Mouse (Mus musculus): ENCODE results near the gene Esam.
A peak's percentile ranks its signal among the peaks of the same experiment; 100 is the strongest.

Esam gene

DNA sequence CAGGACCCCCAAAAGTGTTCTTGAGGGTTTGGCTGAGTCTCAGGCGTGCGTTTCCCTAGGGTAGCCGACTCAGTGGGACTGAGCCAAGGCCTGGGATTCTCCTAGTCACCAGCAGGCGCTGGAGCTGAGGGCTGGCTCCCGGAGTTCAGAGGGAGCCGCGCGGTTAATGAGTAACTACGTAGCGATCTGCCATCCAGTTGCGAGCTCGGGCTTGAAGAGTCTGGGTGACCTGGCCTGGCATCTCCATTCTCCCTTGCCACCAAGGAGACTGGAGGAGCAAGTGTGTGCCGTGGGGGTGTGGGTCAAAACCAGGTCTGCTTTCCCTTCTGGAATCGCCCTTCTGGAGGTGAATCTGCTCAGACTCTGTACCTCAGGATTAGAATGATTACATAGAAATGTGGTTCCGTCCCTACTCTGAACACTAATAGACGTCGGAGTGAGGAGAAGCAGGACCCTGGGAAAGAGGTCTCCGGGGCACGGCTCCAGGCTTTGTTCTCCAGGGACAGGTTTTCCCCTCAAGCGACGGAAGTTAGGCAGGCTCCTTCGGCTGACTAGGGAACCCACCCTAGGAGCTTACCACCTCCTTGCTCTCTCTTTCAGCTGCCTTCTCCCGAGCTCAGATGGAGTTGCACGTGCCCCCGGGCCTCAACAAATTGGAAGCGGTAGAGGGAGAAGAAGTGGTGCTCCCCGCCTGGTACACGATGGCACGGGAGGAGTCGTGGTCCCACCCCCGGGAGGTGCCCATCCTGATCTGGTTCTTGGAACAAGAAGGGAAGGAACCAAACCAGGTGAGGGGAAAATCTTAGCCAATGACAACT is 3.2 kb downstream of the Esam start:
- DNase-seq (ENCODE audit: low read depth) = no peak

DNA sequence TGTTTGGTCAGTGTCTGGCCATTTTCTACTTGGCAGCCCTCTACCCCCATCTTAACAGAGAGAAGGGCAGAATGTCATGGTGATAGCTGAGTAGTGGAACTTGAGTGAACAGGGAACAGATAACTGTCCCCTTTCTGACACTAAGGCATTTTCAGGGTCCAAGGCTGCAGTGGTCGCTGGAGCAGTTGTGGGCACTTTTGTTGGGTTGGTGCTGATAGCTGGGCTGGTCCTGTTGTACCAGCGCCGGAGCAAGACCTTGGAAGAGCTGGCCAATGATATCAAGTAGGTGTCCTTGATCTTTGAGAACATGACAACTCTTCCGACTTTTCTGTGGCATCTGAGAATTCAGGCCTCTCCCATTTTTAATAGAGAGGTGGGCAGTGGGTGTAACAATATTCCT is 9.0 kb downstream of the Esam start:
- no peak for DNase-seq (ENCODE audit: low read depth)

- DNase-seq (ENCODE audit: low read depth) = no peak
Measured at GRCm38 (mm10) chr9:37537658-37538250, 9.9 kb downstream of the Esam start.

DNA sequence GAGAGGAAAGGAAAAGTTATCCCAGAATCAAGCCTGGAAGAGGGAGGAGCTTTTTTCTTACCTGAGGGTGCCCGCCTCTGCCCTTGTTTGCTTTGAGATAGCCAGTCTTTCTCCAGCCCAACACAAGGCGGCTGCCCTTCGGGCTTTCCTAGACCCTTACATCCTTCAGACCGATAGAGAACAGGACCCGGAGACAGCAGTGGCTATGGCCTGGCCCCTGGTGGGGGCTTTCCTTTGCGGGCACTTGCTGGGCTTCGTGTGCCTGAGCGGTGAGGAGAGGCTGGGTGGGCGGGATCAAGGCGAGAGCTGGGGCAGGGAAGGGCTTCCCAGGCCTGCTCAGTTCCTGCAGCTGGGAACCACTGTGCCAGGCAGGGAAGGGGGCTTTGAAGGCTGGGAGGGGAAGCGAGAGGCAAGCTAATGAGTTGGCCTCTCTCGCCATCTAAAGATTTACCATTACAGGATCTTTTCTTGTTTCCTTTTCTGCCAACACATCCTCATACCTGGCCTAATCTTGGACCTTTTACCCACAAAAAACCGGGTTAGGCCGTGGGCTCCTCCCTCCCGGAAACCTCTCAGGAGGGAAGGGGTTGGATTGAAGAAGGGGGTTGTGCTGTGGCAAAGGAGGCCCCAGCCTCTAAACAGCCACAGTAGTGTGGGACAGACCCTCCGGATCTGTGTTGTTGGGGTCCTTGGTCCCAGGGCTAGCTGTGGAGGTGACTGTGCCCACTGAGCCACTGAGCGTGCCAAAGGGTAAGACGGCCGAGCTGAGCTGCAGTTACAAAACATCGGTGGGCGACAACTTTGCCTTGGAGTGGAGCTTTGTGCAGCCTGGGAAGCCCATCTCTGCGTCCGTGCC is 11.5 kb downstream of the Esam start, which contains the start of gene Vsig2:
Gene Vsig2, plus strand, starts transcription at position 86 of the 856 bp plus-strand sequence.
- DNase-seq (ENCODE audit: low read depth) = no peak

DNA sequence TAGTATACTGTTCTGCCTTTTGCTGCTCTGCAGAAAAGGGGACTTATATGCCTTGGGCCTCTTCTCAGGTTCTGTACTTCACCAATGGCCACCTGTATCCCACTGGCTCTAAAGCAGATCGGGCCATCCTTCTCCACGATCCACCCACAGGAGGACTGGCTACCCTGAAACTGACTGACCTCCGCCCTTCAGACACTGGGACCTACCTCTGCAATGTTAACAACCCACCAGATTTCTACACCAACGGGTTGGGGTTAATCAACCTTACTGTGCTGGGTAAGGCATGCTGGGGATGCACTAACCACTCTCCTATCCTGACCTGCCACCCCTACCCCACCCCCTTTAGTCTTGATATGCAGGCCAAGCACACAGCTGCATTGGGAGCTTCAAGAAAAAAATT is 12.3 kb downstream of the Esam start:
- DNase-seq (ENCODE audit: low read depth) = no peak

DNA sequence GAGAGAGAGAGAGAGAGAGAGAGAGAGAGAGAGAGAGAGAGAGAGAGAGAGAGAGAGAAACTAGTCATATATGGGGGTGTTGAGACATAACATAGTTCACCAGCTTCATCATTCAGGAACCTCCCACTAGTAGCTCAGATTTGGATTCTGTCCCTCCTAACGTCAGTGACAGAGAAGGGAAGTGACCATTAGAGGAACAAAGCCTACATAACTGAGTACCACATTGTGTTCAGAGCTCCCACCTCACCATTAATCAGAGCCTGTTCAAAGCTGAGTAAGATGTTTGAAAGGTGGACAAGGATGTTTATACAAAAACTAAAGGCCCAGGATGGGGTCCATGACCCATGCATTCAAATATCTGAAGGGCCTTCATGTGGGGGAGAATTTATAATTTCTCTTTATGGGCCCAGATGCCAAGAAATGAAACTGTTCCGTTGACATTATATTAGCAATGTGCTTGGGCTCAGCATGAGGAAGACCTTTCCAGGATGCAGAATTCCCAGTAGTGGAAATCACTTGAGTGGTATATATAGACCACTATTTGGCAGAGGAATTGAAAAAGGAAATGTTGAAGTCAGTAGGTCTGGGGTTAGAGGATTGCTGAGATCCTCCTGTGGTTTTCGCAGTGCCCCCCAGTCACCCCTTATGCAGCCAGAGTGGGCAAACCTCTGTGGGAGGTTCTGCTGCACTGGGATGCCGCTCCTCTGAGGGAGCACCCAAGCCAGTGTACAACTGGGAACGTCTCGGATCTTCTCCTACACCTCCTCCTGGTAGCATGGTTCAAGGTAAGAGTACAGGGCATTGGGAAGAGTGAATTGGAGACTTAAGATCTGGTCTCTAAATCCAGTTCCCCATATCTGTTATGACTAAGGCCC is 13.1 kb downstream of the Esam start:
- DNase-seq (ENCODE audit: low read depth) = no peak

DNA sequence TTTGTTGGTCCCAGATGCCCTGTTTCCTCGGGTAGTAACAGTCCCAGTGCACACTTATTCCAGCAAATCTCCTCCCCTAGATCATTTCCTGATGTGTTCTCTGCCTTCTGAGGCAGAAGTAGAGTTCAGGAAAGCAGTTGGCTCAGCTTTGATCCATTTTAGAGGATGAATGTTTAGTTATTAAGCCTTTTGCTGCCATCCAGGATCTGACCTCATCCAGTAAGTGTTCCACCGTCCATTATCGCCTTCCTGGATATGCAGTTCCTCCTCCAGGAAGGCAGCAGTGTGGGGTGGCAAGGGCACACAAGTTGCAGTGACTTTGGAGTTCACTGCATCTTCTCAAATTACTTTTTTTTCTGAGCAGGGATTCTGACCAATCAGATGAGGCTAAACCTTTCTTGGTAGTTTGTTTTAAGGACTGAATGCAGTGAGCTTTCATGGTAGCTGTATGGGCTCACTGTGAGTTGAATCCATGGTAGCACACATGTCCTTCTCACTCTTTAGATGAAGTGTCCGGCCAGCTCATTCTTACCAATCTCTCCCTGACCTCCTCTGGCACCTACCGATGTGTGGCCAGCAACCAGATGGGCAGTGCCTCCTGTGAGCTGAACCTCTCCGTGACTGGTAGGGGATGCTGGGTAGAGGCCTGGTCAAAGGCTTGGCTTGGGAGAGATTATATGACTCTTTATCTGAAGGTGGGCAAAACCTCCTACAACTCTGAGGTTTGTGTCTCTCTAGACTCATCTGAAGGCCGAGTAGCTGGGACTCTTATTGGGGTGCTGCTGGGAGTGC is 14.2 kb downstream of the Esam start:
- no peak for DNase-seq (ENCODE audit: low read depth)

- DNase-seq (ENCODE audit: low read depth) = no peak
Measured at GRCm38 (mm10) chr9:37543869-37544440, 16.1 kb downstream of the Esam start.

GRCm38 (mm10) chr9:37544447-37545165 is 16.7 kb downstream of the Esam start:
- peak; percentile 60 for DNase-seq (ENCODE audit: low read depth)

- no peak for DNase-seq (ENCODE audit: low read depth)
Measured at GRCm38 (mm10) chr9:37545166-37545610, 17.3 kb downstream of the Esam start.

DNA sequence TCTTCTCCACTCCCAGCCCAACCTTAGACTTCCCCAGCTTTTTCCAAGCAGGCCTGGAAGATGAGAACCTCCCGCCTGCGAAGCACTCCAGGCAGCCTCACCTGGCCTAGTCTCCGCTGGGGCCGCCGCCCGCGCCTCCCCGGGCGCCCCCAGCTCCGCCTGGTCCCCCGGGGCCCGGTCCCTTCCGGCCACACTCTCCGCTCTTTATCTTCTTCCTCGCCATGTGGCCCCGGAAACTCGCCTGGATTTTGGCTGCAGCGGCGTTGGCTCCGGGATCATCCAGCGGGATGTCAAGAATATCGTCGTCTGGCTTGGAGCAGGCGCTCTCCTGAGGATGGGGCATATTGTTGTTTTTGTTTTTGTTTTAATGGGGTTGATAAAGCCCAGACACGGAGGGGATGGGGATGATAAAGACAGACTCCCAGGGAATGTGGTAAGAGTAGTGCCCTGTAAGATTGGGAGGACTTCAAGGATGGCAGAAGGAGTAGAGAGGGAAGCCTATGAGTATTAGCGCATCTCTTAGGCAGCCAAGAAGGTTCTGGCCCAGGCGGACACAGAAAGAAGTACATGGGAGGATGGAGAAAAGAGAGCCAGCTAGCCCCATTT is 18.1 kb downstream of the Esam start:
- DNase-seq (ENCODE audit: low read depth) = no peak

- no peak for DNase-seq (ENCODE audit: low read depth)
Measured at GRCm38 (mm10) chr9:37546889-37547288, 19.0 kb downstream of the Esam start.

- DNase-seq (ENCODE audit: low read depth) = no peak
Measured at GRCm38 (mm10) chr9:37550435-37550834, 22.6 kb downstream of the Esam start.

- DNase-seq (ENCODE audit: low read depth) = no peak
Measured at GRCm38 (mm10) chr9:37551751-37552531, 24.1 kb downstream of the Esam start.

GRCm38 (mm10) chr9:37552536-37553293 is 24.8 kb downstream of the Esam start, which contains the start of gene Nrgn:
Gene Nrgn (minus strand): TSS chr9:37552904.
- DNase-seq (ENCODE audit: low read depth) = peak; percentile 83

DNA sequence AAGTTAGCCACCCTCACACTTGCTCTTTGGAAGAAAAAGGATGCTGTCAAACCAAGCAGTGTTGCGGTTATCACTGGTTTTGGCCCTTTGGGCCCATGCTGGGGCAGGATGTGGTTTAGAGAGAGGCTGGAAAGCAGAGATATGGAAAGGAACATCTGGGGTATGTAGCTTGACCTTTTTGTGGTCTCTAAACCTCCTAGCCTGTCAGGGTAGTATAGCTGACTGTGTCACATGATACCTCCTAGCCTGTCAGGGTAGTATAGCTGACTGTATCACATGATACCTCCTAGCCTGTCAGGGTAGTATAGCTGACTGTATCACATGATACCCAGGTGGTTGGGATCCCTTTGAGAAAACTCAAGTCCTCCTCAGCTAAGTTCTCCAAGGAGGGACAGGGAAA is 26.4 kb downstream of the Esam start:
- DNase-seq (ENCODE audit: low read depth) = no peak
